Mouse (Mus musculus) C2C12 (cell line): ENCODE data around the gene Gm15517.

Source experiments
- CTCF ChIP-seq: IDR thresholded peaks from one replicate; pipeline ENCODE4 v1.5.1; 2011; ENCODE audit not compliant: control insufficient read depth, insufficient read depth, insufficient read length
- MAX ChIP-seq: IDR thresholded peaks from one replicate; pipeline ENCODE4 v1.6.1; 2011; ENCODE audit warnings: mild to moderate bottlenecking, control low read depth
- USF1 ChIP-seq: IDR thresholded peaks from one replicate; pipeline ENCODE4 v1.6.1; 2011; ENCODE audit warnings: low read depth, mild to moderate bottlenecking, control low read depth, moderate library complexity

GRCm38 (mm10) chr7:44307261-44308020, 46.2 kb downstream of the Gm15517 start:
- TF ChIP-seq CTCF (no peak), MAX (no peak), USF1 (no peak)
